Mouse (Mus musculus): ENCODE data around the gene Ier5. TPM values are rescaled to one million over a fixed set of nuclear protein-coding genes. Genes with fewer than 3 reads are reported as not detected.

Gene Ier5
- polyA plus RNA-seq (2012; rRNA removed) = 30.8 and 40.9 TPM in 2 replicates

DNA sequence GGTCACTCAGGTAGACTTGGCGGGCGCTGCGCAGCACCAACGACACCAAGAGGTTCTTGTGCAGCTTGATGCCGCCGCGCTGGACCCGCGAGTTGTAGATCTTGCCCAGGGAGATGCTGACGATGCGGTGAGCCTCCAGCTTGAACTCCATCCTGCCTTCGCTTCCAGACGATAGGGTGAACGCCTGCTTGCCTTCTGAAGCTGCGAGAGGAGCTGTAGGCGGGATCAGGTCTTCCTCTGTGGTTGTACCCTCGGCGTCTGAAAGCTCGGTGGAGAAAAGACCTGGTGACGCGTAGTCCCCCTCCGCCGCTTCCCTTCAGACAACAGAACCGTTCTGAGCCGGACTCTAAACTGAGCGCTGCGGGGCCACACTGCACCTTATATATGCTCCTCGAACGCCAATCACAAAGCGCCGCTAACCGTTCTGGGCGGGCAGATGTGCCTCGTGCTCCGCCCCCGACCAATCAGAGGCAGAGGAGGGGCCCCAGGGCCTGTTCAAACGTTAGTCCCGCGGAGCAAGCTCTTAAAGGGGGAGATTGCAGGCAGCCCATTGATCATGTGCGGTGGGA is at the start of gene Ier5:
Gene Ier5 (minus strand): TSS at position 357 of the 569 bp plus-strand sequence.

DNA sequence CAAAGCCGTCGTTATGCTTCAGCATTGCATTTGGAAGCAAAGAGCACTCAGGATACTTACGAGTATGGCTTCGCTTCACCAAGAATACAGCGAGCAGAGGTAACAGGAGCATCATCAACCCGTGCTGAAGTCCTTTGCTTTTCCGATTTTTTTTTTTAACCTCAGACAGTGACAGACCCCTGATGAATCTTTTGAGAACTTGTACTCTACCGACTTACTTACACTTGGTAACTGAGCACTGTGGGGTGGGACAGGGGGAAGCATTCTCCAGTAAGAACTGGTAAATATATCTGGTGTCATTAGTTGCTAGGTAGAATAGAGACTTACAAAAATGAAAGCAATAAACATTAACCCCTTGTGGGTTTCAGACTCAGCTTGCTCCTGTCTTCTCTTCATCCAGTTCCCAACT is 47.1 kb upstream of the Ier5 start, which contains the start of gene Mr1:
Gene Mr1 (minus strand): TSS at position 243 of the 409 bp plus-strand sequence.

Other genes starting within 250 kb of the Ier5 start
- gene Cacna1e, start 215.1 kb downstream of the Ier5 start, polyA plus RNA-seq (2012; rRNA removed) = 0.90 and 2.6 TPM in 2 replicates
- gene Mr1, start 47.2 kb upstream of the Ier5 start, polyA plus RNA-seq (2012; rRNA removed) = 1.2 and 1.6 TPM in 2 replicates
- gene Stx6, start 59.1 kb upstream of the Ier5 start, polyA plus RNA-seq (2012; rRNA removed) = 41.8 and 48.7 TPM in 2 replicates
- 5.5 and 6.8 TPM in 2 replicates for gene BC034090, start 144.8 kb upstream of the Ier5 start, polyA plus RNA-seq (2012; rRNA removed)

All from colon, adult 2 months (tissue).